Mouse (Mus musculus) kidney, embryonic 15.5 days (tissue): ENCODE measurements around the gene Cenpm. TPM values are rescaled to one million over a fixed set of nuclear protein-coding genes. Genes with fewer than 3 reads are reported as not detected.
A peak's percentile ranks its signal among the peaks of the same experiment; 100 is the strongest.

ENCODE experiments used
- ATAC-seq: fragments of 200-750 bp; cut with Nextera tagmentation; replicated peaks from 2 replicates; pipeline ENCODE4 v1.8.0; 2017; ENCODE audit warnings: moderate TSS enrichment; ENCODE audit not compliant: low FRiP score
- H3K27ac ChIP-seq: fragments of 300-500 bp; sonication (generic); 2 replicates; pipeline ENCODE4 v1.5.1; 2015; ENCODE audit warnings: mild to moderate bottlenecking, inconsistent platforms
- H3K27me3 ChIP-seq: fragments of 300-500 bp; sonication (generic); 2 replicates; pipeline ENCODE4 v1.6.1; 2015; ENCODE audit warnings: inconsistent platforms
- H3K36me3 ChIP-seq: fragments of 300-500 bp; sonication (generic); 2 replicates; pipeline ENCODE4 v1.6.1; 2015; ENCODE audit warnings: inconsistent platforms
- H3K4me1 ChIP-seq: fragments of 300-500 bp; sonication (generic); 2 replicates; pipeline ENCODE4 v1.6.1; 2015; ENCODE audit warnings: inconsistent platforms
- H3K4me2 ChIP-seq: fragments of 300-500 bp; sonication (generic); 2 replicates; pipeline ENCODE4 v1.6.1; 2015; ENCODE audit warnings: moderate library complexity, mild to moderate bottlenecking, inconsistent platforms
- H3K4me3 ChIP-seq: fragments of 300-500 bp; sonication (generic); replicated peaks from 2 replicates; pipeline ENCODE4 v1.5.1; 2015; ENCODE audit warnings: mild to moderate bottlenecking, inconsistent platforms
- H3K9ac ChIP-seq: fragments of 300-500 bp; sonication (generic); 2 replicates; pipeline ENCODE4 v1.6.1; 2015; ENCODE audit warnings: mild to moderate bottlenecking, inconsistent platforms
- H3K9me3 ChIP-seq: fragments of 300-500 bp; sonication (generic); replicated peaks from 2 replicates; pipeline ENCODE4 v1.6.1; 2016; ENCODE audit warnings: inconsistent platforms
- WGBS: fragments of 180-500 bp; shearing (Covaris S2); methylation state at CpG from one replicate; pipeline ENCODE4 v1.1.7; 2015; ENCODE audit warnings: mixed read lengths; 5-methylcytosine and 5-hydroxymethylcytosine counted together
- polyA plus RNA-seq: library from polyadenylated mRNA; unstranded; fragments of >200 nt; fragmentation: Nextera tagmentation; extraction: Ambion mirVana; gene quantifications from 2 replicates; pipeline ENCODE4 v1.2.1, GENCODE M21; 2015

The Cenpm gene
- polyA plus RNA-seq, 1 experiment from 2014 or later, result 84.2 TPM

DNA sequence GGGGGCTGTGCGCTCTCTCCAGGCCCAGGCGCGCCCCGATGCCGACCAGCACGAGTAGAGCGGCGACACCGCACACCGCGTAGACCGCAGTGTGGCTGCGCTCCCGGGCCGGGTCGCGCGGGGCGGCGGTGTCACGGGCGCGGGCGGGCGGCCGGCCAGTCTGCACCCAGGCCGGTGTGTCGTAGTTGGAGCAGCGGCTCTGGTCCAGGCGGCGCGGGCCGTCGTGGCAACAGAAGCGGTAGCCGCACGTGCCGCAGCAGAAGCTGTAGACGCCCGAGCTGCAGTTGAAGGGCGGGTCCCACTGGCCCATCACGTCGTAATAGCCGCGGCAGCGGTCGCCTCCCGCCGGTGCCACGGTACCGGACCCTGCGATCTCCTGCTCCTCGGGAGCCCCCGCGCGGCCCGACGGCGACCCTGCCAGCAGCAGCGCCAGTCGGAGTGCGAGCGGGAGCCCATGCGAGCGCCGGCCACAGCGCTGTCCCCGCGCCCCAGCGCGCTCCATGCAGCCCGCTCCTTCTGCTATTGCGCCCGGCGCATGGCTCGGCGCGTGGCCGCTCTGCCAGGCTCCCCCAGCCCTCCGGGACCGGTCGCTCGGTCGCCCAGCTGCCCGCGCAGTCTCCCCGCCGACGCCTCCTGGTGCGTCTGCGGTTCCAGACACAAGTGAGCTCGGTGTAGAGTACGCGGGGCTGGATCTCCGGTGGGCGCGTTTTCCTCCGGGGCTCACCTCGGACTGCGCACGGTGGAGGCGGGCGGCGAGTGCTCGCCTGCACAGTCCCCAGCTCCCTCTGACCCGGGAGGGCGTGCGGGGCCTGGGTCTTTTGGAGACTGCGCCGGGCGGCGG, 32.4 kb downstream of the Cenpm start:
- under 1% methylated on average over 111 of the region's 112 CpGs for WGBS
- H3K27ac ChIP-seq, result no peak overlapping the region
- peak; percentile 38; the same call in 1 of the 2 replicates for ATAC-seq

GRCm38 (mm10) chr15:82211281-82211680, 33.3 kb downstream of the Cenpm start:
- Histone ChIP-seq H3K9me3 (no peaks in the 10 kb centered on the region), H3K27ac (no peak overlapping the region), H3K36me3 (peaks cover 5% of the 10 kb centered on the region; the same call in 1 of the 2 replicates), H3K4me1 (peaks cover 47% of the 10 kb centered on the region), H3K9ac (no peak overlapping the region; the same call in 1 of the 2 replicates), H3K27me3 (peaks cover 98% of the 10 kb centered on the region), H3K4me2 (peak overlapping the region; percentile 90), H3K4me3 (peak overlapping the region; percentile 53)
- 4% methylated on average over 11 of the region's 11 CpGs for WGBS
- ATAC-seq, result no peak

More for the DNA sequence above, 32.4 kb downstream of the Cenpm start:
- Histone ChIP-seq H3K36me3 (0 out of 2 replicates have a peak, but pooled peaks cover 2% of the 10 kb centered on the region), H3K4me2 (peak overlapping the region; percentile 90), H3K27me3 (peaks cover 98% of the 10 kb centered on the region), H3K4me3 (peak overlapping the region; percentile 53), H3K9me3 (no peaks in the 10 kb centered on the region), H3K9ac (peak overlapping the region; percentile 35; the same call in 1 of the 2 replicates), H3K4me1 (peaks cover 44% of the 10 kb centered on the region)

DNA sequence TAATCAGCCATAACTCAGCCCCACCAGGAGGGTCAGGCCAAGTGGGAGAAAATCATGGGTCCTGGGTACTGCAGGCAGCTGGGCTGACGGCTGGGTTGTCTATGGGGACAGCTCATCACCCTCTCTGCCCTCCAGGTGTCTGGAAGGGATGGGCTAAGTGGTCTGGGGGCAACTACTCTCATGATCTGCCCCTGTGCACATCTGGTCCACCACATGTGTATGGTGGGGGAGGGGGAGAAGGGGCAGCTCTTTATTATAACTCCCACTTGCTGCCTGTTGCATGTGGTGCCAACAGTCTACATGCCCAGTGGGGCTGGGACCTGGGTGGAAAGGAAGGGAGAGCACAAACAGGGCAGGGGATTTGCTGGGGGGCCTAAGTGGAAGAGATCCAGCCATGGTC, 33.7 kb downstream of the Cenpm start:
- H3K4me2 ChIP-seq, result 0 out of 2 replicates have a peak overlapping the region, but pooled peaks have one; percentile 90
- no peaks in the 10 kb centered on the region for H3K9me3 ChIP-seq
- peaks cover 98% of the 10 kb centered on the region for H3K27me3 ChIP-seq
- peaks cover 48% of the 10 kb centered on the region for H3K4me1 ChIP-seq
- whole genome bisulfite sequencing, result 41% methylated on average over 1 of the region's 1 CpGs
- no peak for ATAC-seq
- no peak overlapping the region for H3K9ac ChIP-seq
- H3K4me3 ChIP-seq, result no peak overlapping the region
- H3K27ac ChIP-seq, result no peak overlapping the region
- H3K36me3 ChIP-seq, result peaks cover 9% of the 10 kb centered on the region; the same call in 1 of the 2 replicates

DNA sequence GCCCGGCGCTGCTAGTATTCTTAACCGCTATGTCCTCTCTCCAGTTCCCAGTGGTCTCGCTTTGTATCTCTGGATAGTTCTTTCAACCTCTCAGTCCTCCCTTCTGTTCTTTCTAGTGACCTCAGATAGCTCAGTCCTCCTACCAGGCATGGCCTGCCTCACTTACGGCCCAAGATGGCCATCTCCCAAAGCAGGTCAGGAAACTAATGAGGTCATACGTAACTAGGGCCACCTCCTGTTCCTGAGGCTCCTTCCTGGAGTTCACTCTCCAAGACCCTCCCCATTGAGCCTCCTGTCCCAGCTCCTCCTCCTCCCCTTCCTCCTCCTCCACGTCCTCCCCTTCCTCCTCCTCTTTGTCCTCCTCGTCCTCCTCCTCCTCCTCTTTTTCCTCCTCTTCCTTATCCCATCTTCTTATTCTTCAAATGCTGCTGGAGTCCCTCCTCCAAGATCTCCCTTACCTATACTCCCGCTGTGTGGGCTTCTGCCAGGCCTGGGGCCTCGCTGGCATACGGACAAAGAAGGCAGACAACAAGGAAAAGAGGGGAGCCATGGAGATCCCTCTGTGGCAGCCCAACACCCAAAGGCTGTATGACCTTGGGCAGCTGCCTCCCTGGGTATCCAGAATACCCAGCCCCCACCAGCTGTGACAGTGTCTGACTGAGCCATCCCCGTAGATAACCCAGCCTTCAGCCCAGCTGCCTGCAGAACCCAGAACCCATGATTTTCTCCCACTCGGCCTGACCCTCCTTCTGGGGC, 35.1 kb downstream of the Cenpm start:
- peaks cover 48% of the 10 kb centered on the region for H3K4me1 ChIP-seq
- no peaks in the 10 kb centered on the region for H3K9me3 ChIP-seq
- no peak overlapping the region for H3K4me3 ChIP-seq
- no peak overlapping the region for H3K9ac ChIP-seq
- H3K36me3 ChIP-seq, result peaks cover 22% of the 10 kb centered on the region
- no peak overlapping the region for H3K27ac ChIP-seq
- ATAC-seq, result no peak
- 81% methylated on average over 13 of the region's 13 CpGs for whole genome bisulfite sequencing
- H3K4me2 ChIP-seq, result no peak overlapping the region
- peaks cover 95% of the 10 kb centered on the region for H3K27me3 ChIP-seq

DNA sequence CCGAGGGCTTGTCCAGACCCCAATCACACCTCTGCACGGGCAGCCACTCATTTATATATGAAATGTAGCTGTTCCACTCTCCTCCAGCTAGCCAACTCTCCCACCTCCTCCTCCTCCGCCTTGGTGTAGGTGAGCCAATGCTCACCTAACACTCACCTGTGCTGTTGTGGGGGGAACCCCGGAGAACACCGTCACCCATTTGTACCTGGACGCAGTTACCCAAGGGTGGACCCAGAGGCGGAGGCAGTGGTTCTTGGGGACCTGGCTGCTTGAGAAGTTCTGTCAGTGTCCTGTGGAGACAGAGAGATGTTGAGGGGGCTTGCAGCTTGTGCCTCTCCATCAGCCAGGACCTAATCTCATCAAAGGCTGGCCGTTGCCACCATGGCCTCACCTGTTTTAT, 36.2 kb downstream of the Cenpm start:
- ATAC-seq, result no peak

GRCm38 (mm10) chr15:82207504-82208219, 36.9 kb downstream of the Cenpm start:
- no peak for ATAC-seq
- Histone ChIP-seq H3K4me3 (peak overlapping the region; percentile 12; the same call in 1 of the 2 replicates), H3K4me2 (peak overlapping the region; percentile 35), H3K27me3 (peaks cover 79% of the 10 kb centered on the region), H3K36me3 (peaks cover 40% of the 10 kb centered on the region), H3K4me1 (peaks cover 40% of the 10 kb centered on the region), H3K9me3 (no peaks in the 10 kb centered on the region), H3K9ac (no peak overlapping the region), H3K27ac (no peak overlapping the region)
- WGBS, result 20% methylated on average over 30 of the region's 30 CpGs

More for the DNA sequence above, 36.2 kb downstream of the Cenpm start:
- no peak overlapping the region for H3K27ac ChIP-seq
- no peaks in the 10 kb centered on the region for H3K9me3 ChIP-seq
- 85% methylated on average over 8 of the region's 8 CpGs for WGBS
- H3K4me2 ChIP-seq, result no peak overlapping the region
- H3K4me1 ChIP-seq, result peaks cover 47% of the 10 kb centered on the region
- H3K9ac ChIP-seq, result no peak overlapping the region
- no peak overlapping the region for H3K4me3 ChIP-seq
- H3K27me3 ChIP-seq, result peaks cover 85% of the 10 kb centered on the region
- peaks cover 34% of the 10 kb centered on the region for H3K36me3 ChIP-seq

- H3K4me1 ChIP-seq, result peaks cover 34% of the 10 kb centered on the region
- peaks cover 45% of the 10 kb centered on the region for H3K36me3 ChIP-seq
- no peaks in the 10 kb centered on the region for H3K9me3 ChIP-seq
- H3K27me3 ChIP-seq, result peaks cover 73% of the 10 kb centered on the region
- H3K27ac ChIP-seq, result no peak overlapping the region
- peak overlapping the region; percentile 12; the same call in 1 of the 2 replicates for H3K4me3 ChIP-seq
- WGBS, result 13% methylated on average over 34 of the region's 34 CpGs
- 0 out of 2 replicates have a peak overlapping the region, but pooled peaks have one; percentile 17 for H3K9ac ChIP-seq
- no peak for ATAC-seq
- H3K4me2 ChIP-seq, result peak overlapping the region; percentile 35
These were observed 37.5 kb downstream of the Cenpm start for GRCm38 (mm10) chr15:82207105-82207459.

DNA sequence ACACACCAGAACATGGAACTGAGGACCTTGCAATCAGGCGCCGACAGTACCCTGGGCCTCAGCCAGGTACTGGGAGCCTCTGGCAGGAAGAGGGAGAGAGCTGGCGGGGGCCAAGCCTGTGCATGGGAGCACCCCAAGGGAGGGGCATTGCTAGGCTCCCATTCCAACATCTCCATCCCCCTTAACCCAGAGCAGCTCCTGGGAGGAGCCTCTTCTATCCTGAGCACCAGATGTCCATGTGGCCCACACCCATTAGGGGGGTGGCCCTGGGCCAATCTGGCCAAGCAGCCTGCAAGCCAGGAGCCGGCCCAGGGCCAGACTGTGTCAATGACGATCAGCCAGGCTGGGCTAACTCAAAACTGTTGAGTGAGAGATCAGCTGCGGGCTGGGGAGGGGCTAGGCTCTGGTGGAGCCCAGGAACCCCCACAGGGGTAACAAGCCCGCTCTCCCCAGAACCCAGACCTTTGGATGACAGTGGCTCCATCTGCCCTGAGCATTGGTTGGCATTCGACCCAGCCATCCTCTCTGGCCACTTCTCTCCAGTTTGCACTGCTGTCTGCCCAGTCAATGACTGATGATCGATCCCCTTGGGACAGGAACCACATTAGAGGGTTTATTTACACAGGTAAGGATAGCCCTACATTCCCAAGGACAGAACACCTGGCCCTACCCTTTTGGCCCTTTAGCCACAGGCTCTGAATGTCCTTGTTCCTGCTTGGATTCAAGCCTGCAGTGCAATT, 38.0 kb downstream of the Cenpm start:
- Histone ChIP-seq H3K27me3 (peaks cover 68% of the 10 kb centered on the region), H3K4me3 (no peak overlapping the region), H3K9me3 (no peaks in the 10 kb centered on the region), H3K4me2 (no peak overlapping the region), H3K4me1 (peaks cover 29% of the 10 kb centered on the region), H3K27ac (no peak overlapping the region), H3K9ac (no peak overlapping the region), H3K36me3 (peaks cover 50% of the 10 kb centered on the region)
- WGBS, result 66% methylated on average over 9 of the region's 9 CpGs
- no peak for ATAC-seq

DNA sequence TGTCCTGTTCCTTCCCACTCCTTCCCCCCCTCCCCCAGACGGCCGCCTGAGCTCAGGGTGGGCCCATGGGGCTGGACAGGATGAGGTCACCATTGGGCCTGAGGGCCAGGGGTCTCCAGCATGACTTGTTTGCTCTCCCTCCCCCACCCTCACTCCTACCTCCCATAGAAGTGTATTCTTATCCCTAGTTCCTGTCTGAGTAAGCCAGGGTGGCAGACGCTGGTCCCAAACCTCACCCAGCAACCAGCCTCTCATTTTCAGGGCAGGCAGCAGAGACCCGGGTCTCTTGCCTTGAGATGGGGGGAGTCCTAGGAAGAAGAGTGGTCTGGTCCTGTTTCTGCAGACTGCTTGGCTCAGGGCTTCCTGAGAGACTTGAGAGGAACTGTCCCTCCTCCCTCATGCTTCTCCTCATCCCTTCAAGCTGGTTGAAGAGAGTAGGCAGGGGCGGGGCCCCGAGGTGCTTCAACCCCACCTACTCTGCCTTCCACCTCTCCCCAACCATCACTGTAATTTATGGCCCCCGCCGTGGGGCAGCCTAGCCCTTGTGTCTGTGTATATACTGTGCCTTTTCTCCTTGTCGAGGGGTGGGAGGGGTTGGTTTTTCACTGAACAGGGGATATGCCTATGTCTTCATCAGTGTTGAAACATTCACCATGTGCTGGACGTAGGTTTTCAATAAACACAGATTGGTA, 39.7 kb downstream of the Cenpm start:
- no peak overlapping the region for H3K27ac ChIP-seq
- H3K27me3 ChIP-seq, result peaks cover 50% of the 10 kb centered on the region
- no peak overlapping the region for H3K4me3 ChIP-seq
- peaks cover 66% of the 10 kb centered on the region for H3K36me3 ChIP-seq
- no peak overlapping the region for H3K4me2 ChIP-seq
- no peak for ATAC-seq
- no peak overlapping the region for H3K9ac ChIP-seq
- WGBS, result 53% methylated on average over 10 of the region's 10 CpGs
- H3K9me3 ChIP-seq, result no peaks in the 10 kb centered on the region
- peaks cover 18% of the 10 kb centered on the region for H3K4me1 ChIP-seq

- H3K27ac ChIP-seq, result no peak overlapping the region
- H3K9ac ChIP-seq, result no peak overlapping the region
- ATAC-seq, result no peak
- peaks cover 40% of the 10 kb centered on the region for H3K27me3 ChIP-seq
- 82% methylated on average over 20 of the region's 20 CpGs for WGBS
- H3K36me3 ChIP-seq, result peaks cover 77% of the 10 kb centered on the region
- H3K4me1 ChIP-seq, result peaks cover 18% of the 10 kb centered on the region
- no peak overlapping the region for H3K4me3 ChIP-seq
- H3K4me2 ChIP-seq, result no peak overlapping the region
- H3K9me3 ChIP-seq, result no peaks in the 10 kb centered on the region
These were observed 40.8 kb downstream of the Cenpm start for GRCm38 (mm10) chr15:82203611-82204351.
